Mouse (Mus musculus) adrenal gland, adult 8-10 months (tissue): ENCODE measurements around the gene Mpdu1. TPM values are rescaled to one million over a fixed set of nuclear protein-coding genes. Genes with fewer than 3 reads are reported as not detected.
"Not testable (repeated sequence)": the region's sequence is repeated elsewhere in the genome, so short reads cannot be mapped to it uniquely, and the experiment has no call there.

Source experiments
- DNase-seq: peaks from one replicate; pipeline ENCODE4 v3.0.0; 2022
- total RNA-seq, 4 experiments: library from RNA; stranded (reverse); gene quantifications; 2 replicates each; pipeline ENCODE4 v1.2.4; 2022

Mpdu1 gene
- total RNA-seq, 4 experiments from 2014 or later = 107 to 123 (median 113) TPM

- peak; percentile 73 for DNase-seq
Measured at GRCm38 (mm10) chr11:69663795-69664194, 1.4 kb upstream of the Mpdu1 start.

- no peak for DNase-seq
Measured at GRCm38 (mm10) chr11:69662967-69663671, 677 bp upstream of the Mpdu1 start.

- DNase-seq = peak; percentile 72
Measured at GRCm38 (mm10) chr11:69661221-69661881, 1.1 kb downstream of the Mpdu1 start.

GRCm38 (mm10) chr11:69657462-69657881, 5.0 kb downstream of the Mpdu1 start:
- DNase-seq = no peak

GRCm38 (mm10) chr11:69656617-69657461, 5.6 kb downstream of the Mpdu1 start:
- no peak for DNase-seq

- DNase-seq = no peak
Measured at GRCm38 (mm10) chr11:69656065-69656455, 6.4 kb downstream of the Mpdu1 start.

- no peak for DNase-seq
Measured at GRCm38 (mm10) chr11:69655264-69656064, 7.0 kb downstream of the Mpdu1 start, which contains the start of gene Sox15. Gene Sox15 (plus strand): TSS chr11:69655314.

GRCm38 (mm10) chr11:69654760-69655159, 7.7 kb downstream of the Mpdu1 start:
- DNase-seq = no peak

- no peak for DNase-seq
Measured at GRCm38 (mm10) chr11:69653399-69653798, 9.0 kb downstream of the Mpdu1 start.

GRCm38 (mm10) chr11:69645860-69646259, 16.6 kb downstream of the Mpdu1 start:
- DNase-seq = no peak

GRCm38 (mm10) chr11:69635471-69635870, 27.0 kb downstream of the Mpdu1 start:
- DNase-seq = no peak

- peak; percentile 56 for DNase-seq
Measured at GRCm38 (mm10) chr11:69633128-69633866, 29.1 kb downstream of the Mpdu1 start.

- DNase-seq = peak; percentile 100
Measured at GRCm38 (mm10) chr11:69632284-69633089, 30.0 kb downstream of the Mpdu1 start, which contains the start of gene Fxr2. Gene Fxr2 (plus strand): TSS chr11:69632990.

GRCm38 (mm10) chr11:69629802-69630201, 32.6 kb downstream of the Mpdu1 start:
- no peak for DNase-seq

GRCm38 (mm10) chr11:69628286-69628685, 34.2 kb downstream of the Mpdu1 start:
- peak; percentile 65 for DNase-seq

- not testable (repeated sequence) for DNase-seq
Measured at GRCm38 (mm10) chr11:69624339-69624738, 38.1 kb downstream of the Mpdu1 start.

GRCm38 (mm10) chr11:69623006-69623405, 39.4 kb downstream of the Mpdu1 start:
- DNase-seq = no peak

GRCm38 (mm10) chr11:69622406-69622805, 40.0 kb downstream of the Mpdu1 start:
- DNase-seq = no peak

GRCm38 (mm10) chr11:69621571-69622268, 40.7 kb downstream of the Mpdu1 start, which contains the start of gene Sat2:
Gene Sat2 (plus strand): TSS chr11:69622024.
- no peak for DNase-seq
